Mouse (Mus musculus) lung, postnatal 14 days (tissue): ENCODE measurements at regions not wholly inside any gene's neighbourhood (a gene's known extent, or its start where the extent isn't known, plus 50 kb on each side); places are given as distances from the start of the nearest gene placed in this dataset.
"Not testable (repeated sequence)": the region's sequence is repeated elsewhere in the genome, so short reads cannot be mapped to it uniquely, and the experiment has no call there.

Experiments
- DNase-seq: peaks from one replicate; pipeline ENCODE4 v3.0.0; 2021

DNA sequence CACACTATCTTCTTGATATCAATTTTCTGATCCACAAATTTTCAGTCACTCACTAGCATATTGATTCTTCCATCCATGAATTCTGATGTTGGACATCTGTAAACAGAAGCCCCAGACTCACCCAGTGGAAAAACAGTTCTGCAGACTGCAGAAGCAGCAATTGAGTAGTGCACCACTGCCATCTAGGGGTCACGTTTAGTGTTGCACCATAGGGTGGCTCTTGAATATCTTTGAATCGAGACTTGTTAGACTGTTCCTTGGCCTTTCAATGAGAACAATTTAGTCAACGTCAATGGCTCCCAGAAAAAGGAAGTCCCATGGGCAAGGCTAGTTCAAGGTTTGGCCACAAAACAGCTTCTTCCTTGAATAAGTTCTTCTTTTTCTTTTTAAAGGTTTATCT lies 828.1 kb downstream of the Gm10330 start:
- peak; percentile 7 for DNase-seq

DNA sequence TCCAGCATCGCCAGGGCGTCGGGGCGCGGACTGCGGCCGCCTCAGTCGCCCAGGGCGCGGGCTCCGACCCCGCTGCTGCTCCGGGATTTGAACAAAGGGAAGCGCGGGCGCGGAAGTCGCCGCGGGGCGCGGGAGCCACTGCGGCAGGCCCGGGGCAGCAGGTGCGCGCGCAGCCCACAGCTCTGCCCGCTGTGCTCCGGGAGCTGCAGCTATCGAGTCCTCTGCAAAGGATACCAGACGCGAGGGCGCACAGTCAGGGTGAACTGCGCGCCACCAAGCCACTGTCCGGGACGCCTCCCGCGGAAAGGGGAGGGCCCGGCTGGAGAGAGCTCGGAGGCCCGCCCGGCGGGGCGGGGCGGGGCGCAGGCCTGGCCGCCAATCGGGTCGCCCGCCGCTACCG lies 873.9 kb downstream of the Gm10330 start:
- DNase-seq = not testable (repeated sequence)
